14 mouse cellular contexts compared by ENCODE assay signal in genomic region chr2:120978693-120979037, GRCm38 (mm10). TPM values are rescaled to one million over a fixed set of nuclear protein-coding genes. Genes with fewer than 3 reads are reported as not detected.
A peak's percentile ranks its signal among the peaks of the same experiment; 100 is the strongest.
DNase-seq lines count a peak whose midpoint lies in the region; ATAC-seq and TF ChIP-seq lines count a peak whose summit lies in the region.
"Had no signal": no experiment of that assay in that cellular context is flagged by ENCODE, and none has a peak within 500 bp of the region (broad histone marks: within the 10 kb centered on the region; RNA-seq: fewer than 3 reads in every experiment).

No protein-coding gene starts in this region.

- intact Hi-C loops in heart, postnatal 25 days (cut with DNase I), result no loop called here

- no peak overlapping the region for H3K4me3 ChIP-seq in stomach, postnatal 0 days (ENCODE audit: low read depth, low read length)
- H3K4me3 ChIP-seq: limb, embryonic 10.5 days had no signal

- no peaks in the 10 kb centered on the region for H3K9me3 ChIP-seq in stomach, postnatal 0 days (ENCODE audit: control insufficient read depth, low read length)
- H3K9me3 ChIP-seq: limb, embryonic 10.5 days had no signal

- no peak overlapping the region for H3K9ac ChIP-seq in stomach, postnatal 0 days (ENCODE audit: low read length)

- H3K36me3 ChIP-seq in stomach, postnatal 0 days (ENCODE audit: control insufficient read depth, insufficient read depth, low read length), result no peaks in the 10 kb centered on the region
- H3K36me3 ChIP-seq: limb, embryonic 10.5 days had no signal

- H3K27ac ChIP-seq in stomach, postnatal 0 days (replicated peaks), result no peak overlapping the region
- H3K27ac ChIP-seq: hindbrain, embryonic 14.5 days; limb, embryonic 10.5 days had no signal

- peak; percentile 50 for TF ChIP-seq CTCF in stomach, postnatal 0 days (IDR thresholded peaks at IDR 0.05; ENCODE audit: low read depth)

- no peak for ATAC-seq in stomach, postnatal 0 days (ENCODE audit: low FRiP score, low TSS enrichment)

- no peak for TF ChIP-seq EP300 in stomach, postnatal 0 days (optimal IDR thresholded peaks at IDR 0.05)

- WGBS in stomach, postnatal 0 days, result 32% methylated on average over 2 of the region's 2 CpGs

- H3K4me1 ChIP-seq in stomach, postnatal 0 days (replicated peaks; ENCODE audit: control insufficient read depth, insufficient read depth), result no peaks in the 10 kb centered on the region

- no peaks in the 10 kb centered on the region for H3K27me3 ChIP-seq in stomach, postnatal 0 days (ENCODE audit: control insufficient read depth, insufficient read depth, low read length)

- peak; percentile 25 for DNase-seq in heart, adult 11 months
- DNase-seq in heart, postnatal 25 days (ENCODE audit: low spot score), result no peak
- DNase-seq in thymus, postnatal 0 days (ENCODE audit: low spot score), result peak; percentile 29
- no peak for DNase-seq in thymus, postnatal 25 days
- DNase-seq in embryo, embryonic 10.5 days (ENCODE audit: low spot score), result peak; percentile 13
- DNase-seq in stomach, postnatal 0 days (ENCODE audit: low spot score), result no peak
- DNase-seq in thymus, adult 18-20 months, result no peak
- DNase-seq in cerebellum, adult 18-20 months, result no peak
- DNase-seq: cerebellum, adult 11-12 months; kidney, postnatal 14 days; lung, postnatal 10 days; thymus, postnatal 4 days had no signal

- H3K4me2 ChIP-seq in stomach, postnatal 0 days (replicated peaks; ENCODE audit: low read depth), result no peak overlapping the region

RNA-seq across cellular contexts. Expression of gene Tmem62, which starts 1.8 kb away (rescaled TPM):
- 1 to 10 TPM; 3.5 to 4.9 TPM for total RNA-seq in heart, postnatal 25 days (2021)
- polyA plus RNA-seq in thymus, postnatal 0 days (2015; fragmentation: Nextera tagmentation; extraction: Ambion mirVana), result 3.0 and 4.7 TPM in 2 replicates
- polyA plus RNA-seq in stomach, postnatal 0 days (2015; fragmentation: Nextera tagmentation; extraction: Ambion mirVana), result 9.9 and 10.7 TPM in 2 replicates

RNA-seq across cellular contexts. Expression of gene Ubr1, which starts 8.2 kb away (rescaled TPM):
- 10 to 100 TPM; 21.6 to 22.1 TPM for total RNA-seq in heart, postnatal 25 days (2021)
- 23.1 and 28.6 TPM in 2 replicates for polyA plus RNA-seq in thymus, postnatal 0 days (2015; fragmentation: Nextera tagmentation; extraction: Ambion mirVana)
- polyA plus RNA-seq in stomach, postnatal 0 days (2015; fragmentation: Nextera tagmentation; extraction: Ambion mirVana), result 8.5 and 8.9 TPM in 2 replicates

RNA-seq across cellular contexts. Expression of gene Ccndbp1, which starts 29.5 kb away (rescaled TPM):
- total RNA-seq in heart, postnatal 25 days (2021), result 10 to 100 TPM; 27.9 to 33.7 TPM
- polyA plus RNA-seq in thymus, postnatal 0 days (2015; fragmentation: Nextera tagmentation; extraction: Ambion mirVana), result 81.1 and 85.9 TPM in 2 replicates
- 31.1 and 33.6 TPM in 2 replicates for polyA plus RNA-seq in stomach, postnatal 0 days (2015; fragmentation: Nextera tagmentation; extraction: Ambion mirVana)

RNA-seq across cellular contexts. Expression of gene Epb42, which starts 58.2 kb away (rescaled TPM):
- under 1 TPM; 0.21 to 0.95 TPM for total RNA-seq in heart, postnatal 25 days (2021)
- polyA plus RNA-seq in thymus, postnatal 0 days (2015; fragmentation: Nextera tagmentation; extraction: Ambion mirVana), result 0.30 and 0.46 TPM in 2 replicates
- polyA plus RNA-seq in stomach, postnatal 0 days (2015; fragmentation: Nextera tagmentation; extraction: Ambion mirVana), result 0.22 and 0.23 TPM in 2 replicates

Comparison
In these comparisons a context has a peak if more than half of its experiments do, and no peak if none do; other contexts are left out.
1. DNase-seq: peak in heart, adult 11 months (single experiment), thymus, postnatal 0 days (single experiment) and embryo, embryonic 10.5 days (single experiment); none in heart, postnatal 25 days (single experiment), thymus, postnatal 25 days (single experiment), stomach, postnatal 0 days (single experiment), thymus, adult 18-20 months (0 of 2) and cerebellum, adult 18-20 months (0 of 2).